Mouse (Mus musculus): Measurements from ENCODE around the gene Cntfr.

DNA sequence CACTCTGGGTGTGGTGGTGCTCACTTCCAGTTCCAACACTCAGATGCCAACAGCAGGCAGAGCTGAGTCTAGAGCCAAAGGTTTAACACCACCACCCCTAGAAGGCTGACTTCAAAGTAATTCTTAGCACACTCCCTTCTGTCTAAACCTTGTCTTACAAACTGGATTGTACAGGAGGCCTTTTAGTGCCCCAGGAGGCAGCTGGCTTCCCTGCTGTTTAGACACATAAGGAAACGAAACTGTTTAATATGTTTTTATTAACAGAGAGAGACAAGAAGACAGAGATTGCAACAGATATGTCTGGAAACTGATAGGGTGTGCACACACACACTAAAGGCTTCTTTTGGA, 41.3 kb upstream of the Cntfr start:
- no peak for TF ChIP-seq CTCF (IDR thresholded peaks at IDR 0.05)
- no peak for TF ChIP-seq EP300 (IDR thresholded peaks at IDR 0.05)
